Mouse (Mus musculus): ENCODE data around the gene 1700016H13Rik. TPM values are rescaled to one million over a fixed set of nuclear protein-coding genes. Genes with fewer than 3 reads are reported as not detected.
A peak's percentile ranks its signal among the peaks of the same experiment; 100 is the strongest.

1700016H13Rik gene
- polyA plus RNA-seq, 1 experiment from 2014 or later, result not detected

DNA sequence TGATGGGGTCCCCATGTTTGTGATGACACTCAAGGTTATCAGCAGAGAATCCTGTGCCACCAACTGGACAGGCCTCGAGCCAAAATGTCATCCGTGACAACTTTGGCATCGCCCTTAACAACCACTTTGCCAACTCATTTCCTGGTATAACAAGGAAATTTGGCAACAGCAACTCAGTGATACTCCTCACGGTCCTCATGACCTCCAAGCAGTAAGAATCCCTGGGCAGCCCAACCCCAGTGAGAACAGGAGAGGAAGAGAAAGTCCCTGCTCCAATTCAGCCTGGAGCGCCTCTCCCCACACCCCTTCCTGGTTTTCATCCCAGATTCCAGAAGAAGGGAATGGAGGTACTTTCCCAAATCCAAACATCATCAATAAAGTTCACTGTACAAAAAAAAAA is 31.0 kb downstream of the 1700016H13Rik start:
- no peak overlapping the region for H3K4me3 ChIP-seq
- ATAC-seq (ENCODE audit: low FRiP score, low read depth), result no peak
- no peak overlapping the region for H3K4me2 ChIP-seq (replicated peaks)
- no peaks in the 10 kb centered on the region; the same call in 1 of the 2 replicates for H3K27me3 ChIP-seq
- no peaks in the 10 kb centered on the region for H3K36me3 ChIP-seq
- peaks cover 19% of the 10 kb centered on the region for H3K4me1 ChIP-seq
- no peak overlapping the region for H3K27ac ChIP-seq
- no peaks in the 10 kb centered on the region for H3K9me3 ChIP-seq
- no peak overlapping the region for H3K9ac ChIP-seq
- WGBS, result 95% methylated on average over 5 of the region's 5 CpGs

- Histone ChIP-seq H3K36me3 (no peaks in the 10 kb centered on the region), H3K4me3 (no peak overlapping the region), H3K9ac (no peak overlapping the region), H3K27ac (no peak overlapping the region), H3K4me2 (replicated peaks) (no peak overlapping the region), H3K9me3 (no peaks in the 10 kb centered on the region), H3K27me3 (no peaks in the 10 kb centered on the region), H3K4me1 (peaks cover 7% of the 10 kb centered on the region)
- WGBS, result 93% methylated on average over 5 of the region's 5 CpGs
- ATAC-seq (ENCODE audit: low FRiP score, low read depth), result no peak
These were observed 33.5 kb downstream of the 1700016H13Rik start for GRCm38 (mm10) chr5:103622321-103622720.

GRCm38 (mm10) chr5:103620301-103620973 is 35.4 kb downstream of the 1700016H13Rik start:
- Histone ChIP-seq H3K4me1 (peaks cover 7% of the 10 kb centered on the region), H3K9ac (no peak overlapping the region), H3K27me3 (no peaks in the 10 kb centered on the region), H3K9me3 (no peaks in the 10 kb centered on the region), H3K4me2 (replicated peaks) (no peak overlapping the region), H3K4me3 (no peak overlapping the region), H3K27ac (peak overlapping the region; percentile 39; the same call in 1 of the 2 replicates), H3K36me3 (no peaks in the 10 kb centered on the region)
- WGBS, result 65% methylated on average over 12 of the region's 12 CpGs
- no peak for ATAC-seq (ENCODE audit: low FRiP score, low read depth)

- ATAC-seq (ENCODE audit: low FRiP score, low read depth), result no peak
- 70% methylated on average over 9 of the region's 9 CpGs for WGBS
These were observed 38.6 kb downstream of the 1700016H13Rik start for GRCm38 (mm10) chr5:103617191-103617590.

DNA sequence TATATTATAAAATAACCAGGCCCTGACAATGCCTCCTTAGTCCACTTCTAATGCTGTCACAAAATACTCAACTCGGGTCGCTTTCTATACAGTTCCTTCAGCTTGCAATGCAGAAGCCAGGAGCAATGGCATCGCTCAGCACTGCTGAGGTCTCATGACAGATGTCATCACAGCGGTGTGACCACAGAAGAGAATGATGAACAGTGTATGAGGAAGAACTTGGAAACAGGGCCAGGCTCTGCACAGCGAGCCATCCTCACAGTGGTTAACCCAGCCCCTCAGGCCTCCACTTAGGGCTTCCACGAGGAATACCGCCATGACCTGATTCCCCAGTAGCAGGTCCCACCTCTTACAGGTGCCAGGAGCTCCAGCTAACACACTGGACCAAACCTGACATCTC is 41.5 kb downstream of the 1700016H13Rik start:
- no peak overlapping the region for H3K27ac ChIP-seq
- WGBS, result 88% methylated on average over 7 of the region's 7 CpGs
- no peaks in the 10 kb centered on the region for H3K4me1 ChIP-seq
- no peak overlapping the region for H3K4me3 ChIP-seq
- H3K9ac ChIP-seq, result no peak overlapping the region
- H3K27me3 ChIP-seq, result no peaks in the 10 kb centered on the region
- H3K36me3 ChIP-seq, result no peaks in the 10 kb centered on the region
- H3K9me3 ChIP-seq, result no peaks in the 10 kb centered on the region
- ATAC-seq (ENCODE audit: low FRiP score, low read depth), result no peak
- no peak overlapping the region for H3K4me2 ChIP-seq (replicated peaks)

More at GRCm38 (mm10) chr5:103617191-103617590, 38.6 kb downstream of the 1700016H13Rik start:
- H3K9me3 ChIP-seq, result no peaks in the 10 kb centered on the region
- no peak overlapping the region for H3K4me3 ChIP-seq
- peaks cover 7% of the 10 kb centered on the region for H3K4me1 ChIP-seq
- no peak overlapping the region for H3K4me2 ChIP-seq (replicated peaks)
- no peaks in the 10 kb centered on the region for H3K27me3 ChIP-seq
- H3K36me3 ChIP-seq, result no peaks in the 10 kb centered on the region
- H3K9ac ChIP-seq, result no peak overlapping the region
- no peak overlapping the region for H3K27ac ChIP-seq

DNA sequence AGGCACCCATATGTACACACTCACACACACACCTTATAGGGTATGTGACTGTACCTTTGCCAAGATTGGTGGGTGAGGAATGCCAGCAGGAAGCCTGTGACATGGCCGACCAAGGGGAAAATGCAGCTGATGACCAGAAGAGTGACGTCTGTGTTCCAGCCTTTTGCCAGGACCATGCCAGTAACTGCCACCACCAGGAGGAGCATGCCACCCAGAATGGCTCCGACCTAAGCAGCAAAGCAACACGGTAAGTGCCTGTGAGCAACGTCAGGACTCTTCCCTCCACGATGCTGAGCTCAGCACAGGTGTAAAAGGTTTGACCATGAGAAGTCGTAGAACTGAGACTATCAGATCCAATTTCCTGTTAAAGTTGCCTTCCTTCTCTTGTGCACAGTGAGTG is 43.5 kb downstream of the 1700016H13Rik start:
- 83% methylated on average over 7 of the region's 7 CpGs for WGBS

GRCm38 (mm10) chr5:103610856-103611472 is 44.8 kb downstream of the 1700016H13Rik start:
- H3K9me3 ChIP-seq, result no peaks in the 10 kb centered on the region
- no peak overlapping the region for H3K9ac ChIP-seq
- WGBS, result 89% methylated on average over 10 of the region's 10 CpGs
- no peak overlapping the region for H3K4me3 ChIP-seq
- no peaks in the 10 kb centered on the region for H3K27me3 ChIP-seq
- no peaks in the 10 kb centered on the region for H3K4me1 ChIP-seq
- ATAC-seq (ENCODE audit: low FRiP score, low read depth), result no peak
- H3K4me2 ChIP-seq (replicated peaks), result no peak overlapping the region
- no peaks in the 10 kb centered on the region for H3K36me3 ChIP-seq
- H3K27ac ChIP-seq, result no peak overlapping the region

More for the DNA sequence above, 43.5 kb downstream of the 1700016H13Rik start:
- H3K4me3 ChIP-seq, result no peak overlapping the region
- H3K4me1 ChIP-seq, result no peaks in the 10 kb centered on the region
- H3K36me3 ChIP-seq, result no peaks in the 10 kb centered on the region
- no peak for ATAC-seq (ENCODE audit: low FRiP score, low read depth)
- H3K9me3 ChIP-seq, result no peaks in the 10 kb centered on the region
- H3K9ac ChIP-seq, result no peak overlapping the region
- no peak overlapping the region for H3K4me2 ChIP-seq (replicated peaks)
- no peak overlapping the region for H3K27ac ChIP-seq
- no peaks in the 10 kb centered on the region for H3K27me3 ChIP-seq

- H3K4me1 ChIP-seq, result no peaks in the 10 kb centered on the region
- H3K36me3 ChIP-seq, result no peaks in the 10 kb centered on the region
- 61% methylated on average over 5 of the region's 5 CpGs for WGBS
- H3K4me2 ChIP-seq (replicated peaks), result no peak overlapping the region
- H3K9ac ChIP-seq, result no peak overlapping the region
- no peak overlapping the region for H3K4me3 ChIP-seq
- no peaks in the 10 kb centered on the region for H3K27me3 ChIP-seq
- ATAC-seq (ENCODE audit: low FRiP score, low read depth), result no peak
- H3K9me3 ChIP-seq, result no peaks in the 10 kb centered on the region
- no peak overlapping the region for H3K27ac ChIP-seq
These were observed 45.7 kb downstream of the 1700016H13Rik start for GRCm38 (mm10) chr5:103610148-103610547.

DNA sequence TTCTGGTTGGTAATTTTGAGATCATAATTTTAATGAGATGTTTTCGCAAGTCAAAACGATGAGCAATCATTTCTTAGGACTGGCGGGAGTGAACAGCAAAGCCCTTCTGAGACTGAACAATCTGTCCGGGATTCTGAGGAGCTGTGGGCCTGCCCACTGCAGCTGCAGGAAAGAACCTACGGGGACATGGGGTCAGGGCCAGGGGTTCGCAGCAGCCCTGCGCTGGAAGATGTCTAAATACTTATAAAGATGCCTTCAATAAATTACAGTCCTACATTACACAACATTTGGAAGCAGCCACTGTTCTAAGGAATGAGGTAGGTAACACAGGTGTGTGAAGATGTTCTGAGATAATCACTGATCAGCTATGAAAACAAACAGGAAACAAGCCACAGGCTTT is 50.1 kb downstream of the 1700016H13Rik start:
- Histone ChIP-seq H3K9ac (no peak overlapping the region), H3K36me3 (no peaks in the 10 kb centered on the region), H3K4me2 (replicated peaks) (no peak overlapping the region), H3K4me1 (no peaks in the 10 kb centered on the region), H3K4me3 (no peak overlapping the region), H3K9me3 (no peaks in the 10 kb centered on the region), H3K27ac (no peak overlapping the region), H3K27me3 (no peaks in the 10 kb centered on the region)
- ATAC-seq (ENCODE audit: low FRiP score, low read depth), result no peak
- WGBS, result 78% methylated on average over 7 of the region's 7 CpGs

DNA sequence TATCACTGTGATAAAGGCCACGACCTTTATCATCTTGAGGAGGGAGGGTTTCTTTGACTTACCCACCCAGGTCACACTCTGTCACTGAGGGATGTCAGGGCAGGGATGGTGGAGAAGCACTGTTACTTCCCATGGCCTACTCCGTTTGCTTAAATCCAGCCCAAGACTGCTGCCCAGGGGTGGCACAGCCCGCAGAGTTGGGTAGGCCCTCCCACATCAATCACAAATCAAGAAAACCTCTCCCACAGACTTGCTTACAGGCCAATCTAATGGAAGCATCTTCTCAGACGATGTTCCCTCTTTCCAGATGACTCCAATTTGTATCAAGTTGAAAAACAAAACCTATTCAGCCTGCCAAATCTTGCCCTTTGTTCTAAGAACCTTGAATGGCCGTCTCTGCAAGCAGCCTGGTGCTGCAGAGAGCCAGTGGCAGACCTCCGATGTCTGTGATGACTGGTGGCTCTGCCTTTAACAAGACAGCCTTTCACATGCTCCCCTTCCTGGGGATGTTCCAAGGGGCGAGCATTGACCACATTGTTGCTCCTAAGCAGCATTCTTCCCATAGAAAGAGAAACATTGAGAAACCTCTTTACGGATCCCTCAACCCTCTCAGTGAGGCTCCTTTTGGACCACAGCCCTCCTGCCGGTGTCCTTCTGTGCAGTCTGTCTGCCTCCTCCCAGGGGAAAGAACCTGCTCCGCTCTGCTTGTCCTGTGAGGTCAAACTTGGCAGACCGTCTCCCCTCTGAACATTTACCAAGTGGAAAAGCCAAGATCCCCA is 52.5 kb downstream of the 1700016H13Rik start:
- Histone ChIP-seq H3K4me3 (no peak overlapping the region), H3K27ac (no peak overlapping the region), H3K9ac (no peak overlapping the region), H3K36me3 (no peaks in the 10 kb centered on the region), H3K4me2 (replicated peaks) (no peak overlapping the region), H3K9me3 (no peaks in the 10 kb centered on the region), H3K27me3 (no peaks in the 10 kb centered on the region), H3K4me1 (peaks cover 11% of the 10 kb centered on the region; the same call in 1 of the 2 replicates)
- ATAC-seq (ENCODE audit: low FRiP score, low read depth), result no peak
- 75% methylated on average over 11 of the region's 11 CpGs for WGBS

DNA sequence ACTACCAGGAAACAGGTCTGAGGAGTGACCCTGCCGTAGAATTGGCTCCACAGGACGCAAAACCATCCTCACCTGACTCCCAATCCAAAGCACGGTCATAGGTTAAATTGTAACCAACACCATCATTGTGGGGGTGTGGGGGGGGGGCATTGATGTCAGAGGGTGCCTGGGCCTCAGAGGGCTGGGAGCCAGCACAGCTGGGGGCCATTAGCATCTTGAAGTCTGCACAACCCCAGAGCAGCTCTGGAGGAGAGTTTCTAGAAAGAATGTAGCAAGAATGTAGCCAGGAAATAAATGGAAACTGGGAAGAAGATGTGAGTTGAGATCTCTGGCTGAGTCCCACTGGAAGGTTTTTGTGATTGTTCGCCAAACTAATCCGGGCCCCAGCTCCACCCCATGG is 56.9 kb downstream of the 1700016H13Rik start:
- Histone ChIP-seq H3K27ac (peak overlapping the region; percentile 10; the same call in 1 of the 2 replicates), H3K36me3 (no peaks in the 10 kb centered on the region), H3K27me3 (no peaks in the 10 kb centered on the region), H3K9ac (no peak overlapping the region), H3K4me1 (peaks cover 27% of the 10 kb centered on the region), H3K4me3 (no peak overlapping the region), H3K4me2 (replicated peaks) (no peak overlapping the region), H3K9me3 (no peaks in the 10 kb centered on the region)
- WGBS, result 70% methylated on average over 5 of the region's 5 CpGs
- ATAC-seq (ENCODE audit: low FRiP score, low read depth), result no peak

DNA sequence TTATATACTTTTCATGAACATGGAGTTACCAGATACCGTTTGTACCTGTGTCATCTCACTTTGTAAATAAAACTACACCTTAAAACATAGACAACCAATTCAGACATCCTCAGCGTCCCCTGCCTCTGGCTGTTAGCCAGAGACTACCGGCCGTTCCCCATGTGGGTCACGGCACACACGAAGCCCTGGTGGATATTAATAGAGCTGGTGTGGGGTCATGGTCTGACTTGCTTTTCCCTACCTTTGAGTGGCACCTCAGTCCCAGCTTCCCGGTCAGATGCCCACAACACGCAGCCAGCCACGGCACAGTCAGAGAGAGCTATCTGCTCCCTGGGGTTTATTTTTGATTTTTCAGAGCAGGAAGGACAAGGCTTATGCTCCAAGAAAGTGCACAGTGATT is 57.5 kb downstream of the 1700016H13Rik start:
- no peak overlapping the region for H3K9ac ChIP-seq
- 78% methylated on average over 9 of the region's 9 CpGs for WGBS

More for the DNA sequence above, 57.5 kb downstream of the 1700016H13Rik start:
- no peaks in the 10 kb centered on the region for H3K36me3 ChIP-seq
- H3K4me3 ChIP-seq, result no peak overlapping the region
- H3K9me3 ChIP-seq, result no peaks in the 10 kb centered on the region
- ATAC-seq (ENCODE audit: low FRiP score, low read depth), result no peak
- H3K27ac ChIP-seq, result peak overlapping the region; percentile 10; the same call in 1 of the 2 replicates
- peaks cover 27% of the 10 kb centered on the region for H3K4me1 ChIP-seq
- H3K27me3 ChIP-seq, result no peaks in the 10 kb centered on the region
- H3K4me2 ChIP-seq (replicated peaks), result no peak overlapping the region

All from limb, embryonic 13.5 days (tissue).